Mouse (Mus musculus): Measurements from ENCODE around the gene Sptbn4.

DNA sequence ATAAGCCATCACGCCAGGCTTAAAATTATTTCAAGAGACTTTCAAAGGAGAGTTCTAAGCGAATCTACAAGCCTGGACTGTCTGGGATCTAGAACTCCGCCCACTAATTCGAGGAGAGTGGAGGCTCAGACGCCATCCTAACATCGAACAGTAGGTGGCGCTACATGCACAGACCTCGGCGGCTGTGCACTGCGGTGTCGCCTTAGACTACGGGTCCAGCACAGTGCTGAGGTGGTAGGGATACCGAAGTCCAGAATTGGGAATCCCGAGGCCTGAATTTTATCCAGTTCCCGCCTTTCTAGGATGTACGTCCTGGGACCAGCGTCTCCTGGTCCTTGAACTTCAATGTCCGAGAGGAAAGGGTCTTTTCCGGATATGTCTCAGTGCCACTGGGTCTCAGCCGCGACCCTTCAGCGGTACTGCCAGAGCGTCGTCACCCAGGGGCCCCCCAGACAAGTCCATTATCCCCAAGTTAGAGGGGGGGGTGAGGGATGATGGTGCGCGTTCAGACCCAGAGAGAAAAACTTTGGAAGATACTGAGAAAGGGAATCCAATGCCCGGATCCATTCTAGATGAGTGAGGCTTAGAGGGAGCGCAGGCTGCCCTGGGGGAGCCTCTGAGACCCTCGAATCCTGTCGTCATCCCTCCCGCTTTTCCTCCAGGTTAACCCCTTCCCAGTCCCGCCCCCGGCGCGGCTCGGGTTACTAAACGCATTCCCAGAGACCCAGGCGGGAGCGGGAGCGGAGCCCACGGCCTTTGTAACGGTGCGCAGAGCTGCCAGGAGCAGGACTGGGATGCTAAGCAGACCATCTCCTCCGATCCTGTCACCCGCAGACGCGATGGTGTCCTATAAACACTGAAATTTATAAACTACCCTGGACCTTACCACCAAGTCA lies 111.3 kb downstream of the Sptbn4 start:
- TF ChIP-seq EP300 (IDR thresholded peaks at IDR 0.05; ENCODE audit: low read depth) (no peak), CTCF (IDR thresholded peaks at IDR 0.05; ENCODE audit: low read depth) (peak; percentile 98)
